Mouse (Mus musculus) lung, postnatal 0 days (tissue): ENCODE results near the gene C2cd4b. TPM values are rescaled to one million over a fixed set of nuclear protein-coding genes. Genes with fewer than 3 reads are reported as not detected.

Source experiments
- ATAC-seq: fragments of 200-750 bp; cut with Nextera tagmentation; 2 replicates; pipeline ENCODE4 v1.8.0; 2017; ENCODE audit warnings: moderate library complexity
- DNase-seq: peaks from one replicate; pipeline ENCODE4 v3.0.0-alpha.2; 2016; ENCODE audit warnings: low spot score
- H3K27ac ChIP-seq: fragments of 300-500 bp; sonication (generic); 2 replicates; pipeline ENCODE4 v1.5.1; 2014; ENCODE audit warnings: antibody characterized with exemption, mild to moderate bottlenecking, low read length, mixed read lengths
- H3K27me3 ChIP-seq: fragments of 300-500 bp; sonication (generic); replicated peaks from 2 replicates; pipeline ENCODE4 v1.6.1; 2014; ENCODE audit warnings: low read length, mixed read lengths; ENCODE audit not compliant: insufficient read depth
- H3K36me3 ChIP-seq: fragments of 300-500 bp; sonication (generic); 2 replicates; pipeline ENCODE4 v1.6.1; 2014; ENCODE audit warnings: low read length, mixed read lengths; ENCODE audit not compliant: insufficient read depth
- H3K4me1 ChIP-seq: fragments of 300-500 bp; sonication (generic); 2 replicates; pipeline ENCODE4 v1.6.1; 2014; ENCODE audit warnings: antibody characterized with exemption, low read depth, low read length, mixed read lengths; ENCODE audit not compliant: insufficient read depth
- H3K4me2 ChIP-seq: fragments of 300-500 bp; sonication (generic); replicated peaks from 2 replicates; pipeline ENCODE4 v1.6.1; 2014; ENCODE audit warnings: low read depth, mild to moderate bottlenecking, low read length, moderate library complexity, mixed read lengths
- H3K4me3 ChIP-seq: fragments of 300-500 bp; sonication (generic); 2 replicates; pipeline ENCODE4 v1.5.1; 2014; ENCODE audit warnings: low read depth, low read length
- H3K9ac ChIP-seq: fragments of 300-500 bp; sonication (generic); replicated peaks from 2 replicates; pipeline ENCODE4 v1.6.1; 2014; ENCODE audit warnings: low read depth, mild to moderate bottlenecking
- H3K9me3 ChIP-seq: fragments of 300-500 bp; sonication (generic); 2 replicates; pipeline ENCODE4 v1.6.1; 2016; ENCODE audit warnings: low read length, mixed read lengths
- CTCF ChIP-seq: IDR thresholded peaks from 2 replicates; pipeline ENCODE4 v1.5.1; 2016; ENCODE audit warnings: antibody characterized with exemption, mild to moderate bottlenecking
- EP300 ChIP-seq: IDR thresholded peaks from 2 replicates; pipeline ENCODE4 v1.6.1; 2016; ENCODE audit warnings: antibody characterized with exemption, mild to moderate bottlenecking, control low read depth
- WGBS: fragments of 180-500 bp; shearing (Covaris S2); extraction: QIAGEN DNeasy Blood & Tissue Kit; methylation state at CpG from one replicate; pipeline ENCODE4 v1.1.7; 2014; 5-methylcytosine and 5-hydroxymethylcytosine counted together
- polyA plus RNA-seq: library from polyadenylated mRNA; unstranded; fragments of >200 nt; fragmentation: Nextera tagmentation; extraction: Ambion mirVana; gene quantifications from 2 replicates; pipeline ENCODE4 v1.2.1, GENCODE M21; 2015

C2cd4b gene
- polyA plus RNA-seq, 1 experiment from 2014 or later = 7.7 TPM

DNA sequence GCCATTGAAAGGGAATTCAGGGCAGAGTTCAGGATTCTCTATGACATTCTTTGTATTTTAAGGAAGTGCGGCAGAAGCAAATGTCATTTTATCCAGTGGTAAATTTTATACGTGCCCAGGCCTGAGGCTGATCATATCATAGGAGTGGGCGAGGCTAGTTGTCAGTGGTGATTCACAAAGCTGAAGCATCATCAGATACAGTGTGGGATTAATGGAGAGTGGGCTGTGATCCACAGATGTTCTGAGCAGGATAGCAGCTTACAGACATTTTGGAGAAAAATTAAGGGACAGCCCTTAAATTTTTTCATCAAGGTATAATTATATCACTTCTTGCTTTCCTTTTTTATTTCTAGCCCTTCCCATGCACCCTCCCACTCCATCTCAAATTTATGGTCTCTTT is 24.2 kb downstream of the C2cd4b start:
- ATAC-seq = no peak
- no peak for TF ChIP-seq CTCF
- TF ChIP-seq EP300 = no peak

DNA sequence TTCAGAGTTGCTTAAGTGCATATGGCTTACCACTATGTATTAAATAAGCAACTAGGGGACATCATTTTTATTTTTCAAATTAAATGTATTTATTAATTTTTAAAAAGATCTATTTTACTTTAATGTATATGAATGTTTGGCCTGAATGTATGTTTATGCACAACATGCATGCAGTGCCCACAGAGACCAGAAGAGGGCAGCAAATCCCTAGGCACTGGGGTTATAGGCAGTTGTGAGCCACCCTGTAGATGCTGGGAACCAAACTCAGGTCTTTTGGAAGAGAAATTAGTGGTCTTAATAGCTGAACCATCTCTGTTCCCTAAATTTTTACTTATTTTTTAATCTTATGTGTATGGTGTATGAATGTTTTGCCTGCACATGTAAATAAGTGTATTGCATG is 24.7 kb downstream of the C2cd4b start:
- Histone ChIP-seq H3K27ac (no peak overlapping the region), H3K36me3 (no peaks in the 10 kb centered on the region), H3K9ac (no peak overlapping the region), H3K9me3 (no peaks in the 10 kb centered on the region), H3K4me3 (no peak overlapping the region), H3K4me1 (no peaks in the 10 kb centered on the region), H3K27me3 (no peaks in the 10 kb centered on the region), H3K4me2 (no peak overlapping the region)
- ATAC-seq (no peak), DNase-seq (no peak)
- TF ChIP-seq EP300 (no peak), CTCF (peak; percentile 56)

More for the DNA sequence above, 24.2 kb downstream of the C2cd4b start:
- no peak overlapping the region for H3K4me2 ChIP-seq
- no peak overlapping the region for H3K4me3 ChIP-seq
- no peaks in the 10 kb centered on the region for H3K36me3 ChIP-seq
- no peaks in the 10 kb centered on the region for H3K27me3 ChIP-seq
- WGBS = 89% methylated on average over 3 of the region's 3 CpGs
- DNase-seq = no peak
- H3K27ac ChIP-seq = no peak overlapping the region
- no peak overlapping the region for H3K9ac ChIP-seq
- no peaks in the 10 kb centered on the region for H3K9me3 ChIP-seq
- no peaks in the 10 kb centered on the region for H3K4me1 ChIP-seq

DNA sequence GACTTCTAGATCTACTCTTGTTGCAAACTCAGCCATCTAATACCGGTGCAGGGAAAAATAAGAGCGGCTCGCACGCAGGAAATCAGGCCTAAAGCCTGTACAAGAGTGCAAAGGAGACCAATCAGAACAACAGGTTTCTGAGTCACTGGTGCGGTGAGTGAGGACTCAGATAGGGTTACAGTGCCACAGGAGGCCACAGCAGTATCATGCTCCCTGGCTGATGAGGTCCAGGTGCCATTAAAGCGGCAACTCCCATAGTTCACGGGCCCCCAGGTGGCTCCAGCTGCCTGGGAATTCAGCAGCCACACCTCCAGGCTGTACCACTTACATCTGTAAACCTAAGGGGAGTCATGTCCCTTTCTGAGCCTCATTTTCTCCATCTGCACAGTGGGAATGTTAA is 27.1 kb downstream of the C2cd4b start:
- no peak for ATAC-seq
- WGBS = 80% methylated on average over 7 of the region's 7 CpGs
- no peak overlapping the region for H3K4me2 ChIP-seq
- no peak overlapping the region for H3K9ac ChIP-seq
- H3K4me3 ChIP-seq = no peak overlapping the region
- H3K27ac ChIP-seq = no peak overlapping the region
- no peaks in the 10 kb centered on the region for H3K36me3 ChIP-seq
- H3K27me3 ChIP-seq = no peaks in the 10 kb centered on the region
- no peak for DNase-seq
- no peak for TF ChIP-seq EP300
- no peaks in the 10 kb centered on the region for H3K4me1 ChIP-seq
- no peaks in the 10 kb centered on the region for H3K9me3 ChIP-seq

DNA sequence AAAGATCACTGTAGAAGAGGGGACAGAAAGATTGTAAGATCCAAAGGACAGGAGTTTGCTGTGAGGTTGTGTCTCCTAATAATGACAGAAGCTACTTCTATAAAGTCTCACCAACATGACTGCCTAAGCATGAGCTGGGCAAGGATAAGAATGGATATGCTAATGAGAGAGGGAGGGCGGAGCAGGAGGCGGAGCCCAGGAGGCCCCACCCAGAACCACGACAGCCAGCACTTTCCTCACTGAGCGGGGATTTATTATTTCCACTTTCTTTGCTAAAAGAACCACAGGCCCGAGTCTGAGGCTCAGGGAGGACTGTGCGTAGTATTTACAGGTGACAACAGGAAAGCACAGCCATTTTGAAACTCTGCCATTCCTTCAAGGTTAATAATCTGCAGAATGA is 28.4 kb downstream of the C2cd4b start:
- ATAC-seq (no peak), DNase-seq (no peak)
- Histone ChIP-seq H3K4me3 (no peak overlapping the region), H3K4me1 (no peaks in the 10 kb centered on the region), H3K9ac (no peak overlapping the region), H3K27ac (no peak overlapping the region), H3K4me2 (no peak overlapping the region), H3K9me3 (no peaks in the 10 kb centered on the region), H3K27me3 (no peaks in the 10 kb centered on the region), H3K36me3 (no peaks in the 10 kb centered on the region)
- TF ChIP-seq CTCF (no peak), EP300 (no peak)
- WGBS = 56% methylated on average over 6 of the region's 6 CpGs

DNA sequence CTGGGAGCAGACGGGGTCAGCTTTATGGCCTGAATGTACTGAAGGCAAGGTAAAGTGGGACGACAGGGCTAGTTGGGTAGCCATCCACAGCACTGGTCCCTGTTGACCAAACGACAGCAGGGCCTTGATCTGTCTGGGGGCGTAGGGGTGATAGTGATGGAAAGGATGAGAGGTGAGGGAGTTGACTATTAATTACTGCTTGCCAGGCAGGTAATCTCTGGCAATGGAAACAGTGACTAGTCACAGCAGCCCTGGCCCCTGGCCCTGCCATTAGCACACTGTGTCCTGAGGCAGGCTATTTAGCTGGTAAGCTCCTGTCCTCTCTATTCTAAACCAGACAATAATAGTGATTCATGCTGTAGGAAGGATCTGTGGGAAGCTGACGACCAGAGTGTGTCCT is 33.2 kb downstream of the C2cd4b start:
- H3K4me1 ChIP-seq = no peaks in the 10 kb centered on the region
- ATAC-seq = no peak
- WGBS = 72% methylated on average over 5 of the region's 5 CpGs
- TF ChIP-seq CTCF (no peak), EP300 (no peak)
- no peak overlapping the region for H3K9ac ChIP-seq
- no peaks in the 10 kb centered on the region for H3K36me3 ChIP-seq
- no peak overlapping the region for H3K4me3 ChIP-seq
- H3K27me3 ChIP-seq = no peaks in the 10 kb centered on the region
- H3K4me2 ChIP-seq = no peak overlapping the region
- no peak overlapping the region for H3K27ac ChIP-seq
- H3K9me3 ChIP-seq = no peaks in the 10 kb centered on the region
- no peak for DNase-seq

DNA sequence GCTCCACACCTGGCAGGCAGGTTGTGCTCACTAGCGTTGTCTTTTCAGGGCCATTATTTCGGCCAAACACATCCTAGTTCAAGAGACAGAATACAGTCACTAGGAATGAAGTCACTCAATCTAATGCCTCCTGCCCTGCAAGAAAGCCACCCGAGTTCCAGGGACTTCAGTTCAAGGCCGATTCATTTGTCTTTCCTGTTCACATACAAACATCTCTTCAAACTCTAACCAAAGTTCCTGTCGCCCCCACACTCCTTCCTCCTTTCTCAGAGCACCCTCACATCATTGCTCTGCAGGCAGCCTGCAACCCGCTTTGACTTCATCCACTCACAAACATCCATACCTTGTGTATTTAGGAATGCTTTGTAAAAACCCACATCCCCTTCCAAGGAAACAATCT is 34.3 kb downstream of the C2cd4b start:
- no peaks in the 10 kb centered on the region for H3K27me3 ChIP-seq
- H3K4me1 ChIP-seq = no peaks in the 10 kb centered on the region
- TF ChIP-seq EP300 (no peak), CTCF (no peak)
- H3K36me3 ChIP-seq = no peaks in the 10 kb centered on the region
- H3K4me3 ChIP-seq = no peak overlapping the region
- H3K27ac ChIP-seq = no peak overlapping the region
- DNase-seq (no peak), ATAC-seq (no peak)
- WGBS = 46% methylated on average over 6 of the region's 6 CpGs
- H3K9ac ChIP-seq = no peak overlapping the region
- H3K9me3 ChIP-seq = no peaks in the 10 kb centered on the region
- no peak overlapping the region for H3K4me2 ChIP-seq

DNA sequence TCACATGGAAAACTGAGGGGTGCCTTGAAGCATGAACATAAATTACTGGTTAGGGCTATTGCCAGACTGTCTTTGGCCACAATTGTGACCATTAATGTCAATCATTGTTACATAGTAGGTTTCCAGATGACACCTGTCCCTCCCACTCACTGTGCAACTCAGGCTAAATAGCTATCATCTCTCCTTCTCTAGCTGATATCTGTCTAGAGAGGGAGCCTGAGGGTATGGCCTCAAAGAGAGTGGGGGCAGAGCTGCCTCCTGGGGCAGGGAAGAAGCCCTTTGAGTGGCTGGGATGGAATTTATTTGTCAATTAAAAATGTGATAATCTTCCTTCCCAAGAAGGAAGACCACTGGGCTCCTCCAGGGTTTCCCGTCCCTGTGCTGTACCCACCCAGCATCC is 35.0 kb downstream of the C2cd4b start:
- DNase-seq = no peak
- Histone ChIP-seq H3K36me3 (no peaks in the 10 kb centered on the region), H3K4me2 (no peak overlapping the region), H3K4me3 (no peak overlapping the region), H3K4me1 (no peaks in the 10 kb centered on the region), H3K9ac (no peak overlapping the region), H3K27ac (no peak overlapping the region), H3K9me3 (no peaks in the 10 kb centered on the region), H3K27me3 (no peaks in the 10 kb centered on the region)
- no peak for ATAC-seq
- TF ChIP-seq CTCF (no peak), EP300 (no peak)
- 71% methylated on average over 1 of the region's 1 CpGs for WGBS
